Mouse (Mus musculus): ENCODE measurements around the gene Flt3. TPM values are rescaled to one million over a fixed set of nuclear protein-coding genes. Genes with fewer than 3 reads are reported as not detected.

Gene Flt3
- 0.82 TPM for polyA plus RNA-seq (2014; fragmentation: Illumina TruSeq; extraction: RNeasy Lipid Tissue Mini Kit (QIAGEN cat#74804); ENCODE audit: low read depth, low replicate concordance)

DNA sequence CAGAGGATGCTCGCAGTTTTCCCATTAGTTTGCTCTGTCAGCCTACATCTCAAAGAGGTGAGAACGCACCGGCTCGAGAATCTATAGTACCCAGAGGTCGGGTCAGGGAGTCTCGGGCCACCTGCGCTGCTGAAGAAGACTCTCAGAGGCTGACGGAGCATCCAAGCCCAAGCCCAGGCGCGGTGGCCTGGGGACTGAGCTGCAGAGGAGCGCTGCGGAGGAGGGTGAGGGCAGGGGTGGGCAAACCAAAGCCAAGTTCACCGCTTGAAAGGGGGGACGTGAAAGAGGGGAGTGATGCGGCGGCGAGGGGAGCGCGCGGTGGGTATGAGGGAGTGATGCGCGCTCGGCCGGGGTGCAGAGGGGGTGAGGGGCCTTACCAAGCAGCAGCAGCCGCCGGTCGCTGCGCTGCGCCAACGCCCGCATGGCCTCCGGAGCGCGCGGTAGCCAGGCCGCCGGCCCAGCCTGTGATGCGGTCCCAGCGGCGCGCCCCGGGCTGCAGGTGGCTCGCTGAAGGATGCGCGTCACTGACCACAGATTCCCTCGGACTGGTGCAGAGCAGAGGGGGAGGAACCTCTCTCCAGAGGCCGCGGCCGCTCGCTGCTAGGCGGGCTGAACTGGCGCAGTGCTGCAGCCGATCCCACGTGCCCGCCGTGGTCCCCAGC is at the start of gene Flt3:
TSS of gene Flt3 (minus strand) at position 647 of the 662 bp plus-strand sequence.

DNA sequence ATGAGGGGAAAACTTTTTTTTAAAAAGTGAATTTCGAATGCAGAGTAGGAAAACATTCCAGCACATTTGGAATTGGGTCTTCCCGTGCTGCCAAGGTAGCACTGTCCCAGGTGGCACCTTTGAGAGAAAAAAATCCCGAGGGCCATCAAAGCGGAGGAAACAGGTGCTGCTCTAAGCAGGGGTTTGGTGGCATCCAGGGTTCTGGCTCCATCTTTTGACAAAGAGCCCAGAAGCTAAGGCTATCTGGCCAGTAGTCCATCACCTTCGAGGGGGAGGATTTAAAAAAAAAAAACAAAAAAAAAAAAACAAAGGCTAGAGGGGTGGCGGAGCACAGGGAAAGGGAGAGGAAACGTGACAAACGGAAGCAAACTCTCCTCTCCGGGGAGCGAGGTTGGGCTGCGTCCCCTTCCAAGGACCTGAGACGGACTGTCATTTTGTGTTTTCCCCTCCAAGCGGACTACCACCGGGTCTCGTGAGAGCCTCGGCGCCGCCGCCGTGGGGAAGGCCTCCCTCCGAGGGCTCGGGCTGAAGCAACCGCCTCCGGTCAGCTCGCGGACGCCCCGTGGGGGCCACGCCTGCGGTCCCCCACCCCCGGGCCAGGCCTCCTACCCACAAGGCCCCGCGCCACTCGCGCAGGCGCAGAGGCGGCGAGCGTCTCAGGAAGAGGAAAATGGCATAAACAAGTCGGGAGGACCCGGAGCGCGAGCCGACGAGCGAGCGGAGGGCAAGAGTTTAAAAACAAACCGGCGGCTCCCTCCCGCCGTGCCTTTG is 29.4 kb upstream of the Flt3 start, which contains the start of gene Pan3:
TSS of gene Pan3 (plus strand) at position 627 of the 771 bp plus-strand sequence.

GRCm38 (mm10) chr5:147322183-147322582 is 78.1 kb downstream of the Flt3 start, which contains the start of gene Urad:
TSS of gene Urad (minus strand) at chr5:147322440.

GRCm38 (mm10) chr5:147306638-147307397 is 93.5 kb downstream of the Flt3 start, which contains the start of gene Cdx2:
TSS of gene Cdx2 (minus strand) at chr5:147307270.

Other genes with a start within 250 kb of the Flt3 start
- gene Gsx1, start 211.8 kb downstream of the Flt3 start, polyA plus RNA-seq (2014; fragmentation: Illumina TruSeq; extraction: RNeasy Lipid Tissue Mini Kit (QIAGEN cat#74804); ENCODE audit: low read depth, low replicate concordance): not detected
- gene Pdx1, start 130.5 kb downstream of the Flt3 start, polyA plus RNA-seq (2014; fragmentation: Illumina TruSeq; extraction: RNeasy Lipid Tissue Mini Kit (QIAGEN cat#74804); ENCODE audit: low read depth, low replicate concordance): not detected
- 0.21 TPM for gene Cdx2, start 93.2 kb downstream of the Flt3 start, polyA plus RNA-seq (2014; fragmentation: Illumina TruSeq; extraction: RNeasy Lipid Tissue Mini Kit (QIAGEN cat#74804); ENCODE audit: low read depth, low replicate concordance)
- gene Urad, start 78.0 kb downstream of the Flt3 start, polyA plus RNA-seq (2014; fragmentation: Illumina TruSeq; extraction: RNeasy Lipid Tissue Mini Kit (QIAGEN cat#74804); ENCODE audit: low read depth, low replicate concordance): not detected
- 45.7 TPM for gene Pan3, start 29.7 kb upstream of the Flt3 start, polyA plus RNA-seq (2014; fragmentation: Illumina TruSeq; extraction: RNeasy Lipid Tissue Mini Kit (QIAGEN cat#74804); ENCODE audit: low read depth, low replicate concordance)

Measured in adipose tissue, adult 10 weeks (tissue).